Mouse (Mus musculus) kidney, embryonic 14.5 days (tissue): ENCODE data around the gene Ypel2. TPM values are rescaled to one million over a fixed set of nuclear protein-coding genes. Genes with fewer than 3 reads are reported as not detected.

Experiments used
- ATAC-seq: fragments of 200-750 bp; cut with Nextera tagmentation; 2 replicates; pipeline ENCODE4 v1.8.0; 2017; ENCODE audit warnings: moderate number of reproducible peaks, mild to moderate bottlenecking, moderate TSS enrichment, moderate library complexity; ENCODE audit not compliant: low FRiP score, low TSS enrichment
- H3K27ac ChIP-seq: fragments of 300-500 bp; sonication (generic); 2 replicates; pipeline ENCODE4 v1.5.1; 2014; ENCODE audit warnings: low read depth, mild to moderate bottlenecking, low read length, moderate library complexity, mixed read lengths
- H3K27me3 ChIP-seq: fragments of 300-500 bp; sonication (generic); 2 replicates; pipeline ENCODE4 v1.6.1; 2014; ENCODE audit warnings: mild to moderate bottlenecking, low read length; ENCODE audit not compliant: control insufficient read depth, insufficient read depth
- H3K36me3 ChIP-seq: fragments of 300-500 bp; sonication (generic); 2 replicates; pipeline ENCODE4 v1.6.1; 2014; ENCODE audit warnings: low read length, mixed read lengths; ENCODE audit not compliant: control insufficient read depth, insufficient read depth
- H3K4me1 ChIP-seq: fragments of 300-500 bp; sonication (generic); 2 replicates; pipeline ENCODE4 v1.6.1; 2014; ENCODE audit warnings: low read length, mixed read lengths; ENCODE audit not compliant: control insufficient read depth, insufficient read depth
- H3K4me2 ChIP-seq: fragments of 300-500 bp; sonication (generic); replicated peaks from 2 replicates; pipeline ENCODE4 v1.6.1; 2014; ENCODE audit warnings: low read depth, mild to moderate bottlenecking, low read length
- H3K4me3 ChIP-seq: fragments of 300-500 bp; sonication (generic); 2 replicates; pipeline ENCODE4 v1.5.1; 2014; ENCODE audit warnings: mild to moderate bottlenecking, low read length
- H3K9ac ChIP-seq: fragments of 300-500 bp; sonication (generic); 2 replicates; pipeline ENCODE4 v1.6.1; 2014; ENCODE audit warnings: low read depth, mild to moderate bottlenecking, low read length, moderate library complexity
- H3K9me3 ChIP-seq: fragments of 300-500 bp; sonication (generic); 2 replicates; pipeline ENCODE4 v1.6.1; 2016; ENCODE audit warnings: low read length; ENCODE audit not compliant: control insufficient read depth
- WGBS: fragments of 180-500 bp; shearing (Covaris S2); extraction: QIAGEN DNeasy Blood & Tissue Kit; methylation state at CpG from one replicate; pipeline ENCODE4 v1.1.7; 2014; 5-methylcytosine and 5-hydroxymethylcytosine counted together
- polyA plus RNA-seq: library from polyadenylated mRNA; unstranded; fragments of >200 nt; fragmentation: Nextera tagmentation; extraction: Ambion mirVana; gene quantifications from 2 replicates; pipeline ENCODE4 v1.2.1, GENCODE M21; 2014

The Ypel2 gene
- polyA plus RNA-seq, 1 experiment from 2014 or later = 9.1 TPM

DNA sequence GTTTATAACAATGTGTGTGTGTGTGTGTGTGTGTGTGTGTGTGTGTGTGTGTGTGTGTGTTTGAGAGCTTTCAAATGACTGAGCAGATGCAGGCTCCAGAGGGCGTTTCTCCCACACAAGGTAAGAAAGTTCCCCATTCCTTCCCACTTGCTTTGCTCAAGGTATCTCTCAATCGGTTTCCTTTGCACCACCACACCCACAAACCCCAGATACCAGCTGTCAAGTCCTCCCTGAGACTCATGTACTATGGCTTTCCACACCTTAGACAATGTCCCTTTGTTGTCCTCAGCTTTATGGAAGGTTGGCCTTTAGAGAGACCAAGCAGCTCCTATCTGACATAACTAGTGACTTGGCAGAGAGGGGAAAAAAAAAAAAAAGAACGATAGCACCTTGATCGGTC, 29.3 kb upstream of the Ypel2 start:
- no peak for ATAC-seq
- H3K36me3 ChIP-seq = no peaks in the 10 kb centered on the region
- H3K9me3 ChIP-seq = no peaks in the 10 kb centered on the region
- WGBS = 74% methylated on average over 4 of the region's 4 CpGs
- H3K4me3 ChIP-seq = no peak overlapping the region
- H3K4me2 ChIP-seq = no peak overlapping the region
- H3K4me1 ChIP-seq = no peaks in the 10 kb centered on the region
- H3K27me3 ChIP-seq = no peaks in the 10 kb centered on the region
- H3K9ac ChIP-seq = no peak overlapping the region
- no peak overlapping the region for H3K27ac ChIP-seq

DNA sequence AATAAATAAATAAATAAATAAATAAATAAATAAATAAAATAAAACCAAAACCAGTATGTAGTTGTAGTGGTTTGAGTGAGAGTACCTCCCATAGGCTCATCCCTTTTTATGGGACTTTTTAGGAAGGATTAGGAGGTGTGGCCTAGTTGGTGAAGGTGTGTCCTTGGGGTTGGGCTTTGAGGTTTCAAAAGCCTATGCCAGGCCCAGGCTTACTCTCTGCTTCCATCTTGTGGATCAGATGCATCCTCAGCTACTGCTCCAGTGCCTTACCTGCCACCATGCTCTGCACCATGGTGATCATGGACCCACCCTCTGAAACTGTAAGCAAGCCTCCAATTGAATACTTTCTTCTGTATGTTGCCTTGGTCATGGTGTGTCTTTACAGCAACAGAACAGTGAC, 28.0 kb upstream of the Ypel2 start:
- H3K4me2 ChIP-seq = no peak overlapping the region
- ATAC-seq = no peak
- no peaks in the 10 kb centered on the region for H3K9me3 ChIP-seq
- H3K36me3 ChIP-seq = no peaks in the 10 kb centered on the region
- no peaks in the 10 kb centered on the region for H3K4me1 ChIP-seq
- no peaks in the 10 kb centered on the region for H3K27me3 ChIP-seq
- no peak overlapping the region for H3K4me3 ChIP-seq
- H3K27ac ChIP-seq = no peak overlapping the region
- no peak overlapping the region for H3K9ac ChIP-seq

DNA sequence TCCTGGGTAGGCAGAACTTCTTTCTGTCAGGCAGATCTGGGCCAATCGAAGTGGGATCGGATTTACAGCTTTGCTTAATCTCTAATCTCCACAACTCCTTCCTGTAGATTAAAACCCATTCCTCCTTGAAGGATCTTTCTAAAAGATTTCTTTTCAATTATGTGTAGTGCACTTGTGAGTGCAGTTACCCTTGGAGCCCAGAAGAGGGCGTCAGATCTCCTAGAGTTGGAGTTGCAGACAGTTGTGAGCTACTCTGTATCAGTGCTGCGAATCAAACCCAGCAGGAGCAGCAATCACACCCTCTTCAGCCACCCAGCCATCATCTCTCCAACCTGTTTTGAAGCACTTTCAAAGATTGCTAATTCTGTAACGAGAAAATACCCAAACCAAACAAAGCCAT, 26.9 kb upstream of the Ypel2 start:
- no peak overlapping the region for H3K4me3 ChIP-seq
- H3K27ac ChIP-seq = no peak overlapping the region
- H3K9ac ChIP-seq = no peak overlapping the region
- WGBS = 86% methylated on average over 5 of the region's 5 CpGs
- H3K9me3 ChIP-seq = no peaks in the 10 kb centered on the region
- H3K27me3 ChIP-seq = no peaks in the 10 kb centered on the region
- no peak overlapping the region for H3K4me2 ChIP-seq
- H3K36me3 ChIP-seq = no peaks in the 10 kb centered on the region
- no peak for ATAC-seq
- no peaks in the 10 kb centered on the region for H3K4me1 ChIP-seq

DNA sequence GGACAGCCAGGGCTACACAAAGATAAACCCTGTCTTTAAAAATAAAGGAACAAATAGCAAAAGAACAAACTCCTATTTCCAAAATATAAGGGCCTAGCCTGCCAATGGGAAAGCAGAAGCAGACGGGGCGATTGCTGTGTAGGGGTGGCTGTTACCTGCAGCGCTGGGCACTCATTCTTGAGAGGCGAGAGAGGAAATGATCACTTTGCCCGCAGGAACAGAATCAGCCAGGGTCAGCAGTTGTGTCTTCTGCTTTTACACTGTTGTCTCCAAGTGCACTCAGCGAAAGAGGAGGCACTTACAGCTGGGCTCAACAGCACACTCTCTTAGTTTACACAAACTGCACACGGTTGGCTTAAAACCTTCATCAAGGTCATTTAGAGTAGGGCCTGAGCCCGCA, 25.9 kb upstream of the Ypel2 start:
- no peak for ATAC-seq
- Histone ChIP-seq H3K4me2 (no peak overlapping the region), H3K4me3 (no peak overlapping the region), H3K27ac (no peak overlapping the region), H3K9me3 (no peaks in the 10 kb centered on the region), H3K9ac (no peak overlapping the region), H3K4me1 (no peaks in the 10 kb centered on the region), H3K36me3 (no peaks in the 10 kb centered on the region), H3K27me3 (no peaks in the 10 kb centered on the region)
- WGBS = 88% methylated on average over 8 of the region's 8 CpGs

DNA sequence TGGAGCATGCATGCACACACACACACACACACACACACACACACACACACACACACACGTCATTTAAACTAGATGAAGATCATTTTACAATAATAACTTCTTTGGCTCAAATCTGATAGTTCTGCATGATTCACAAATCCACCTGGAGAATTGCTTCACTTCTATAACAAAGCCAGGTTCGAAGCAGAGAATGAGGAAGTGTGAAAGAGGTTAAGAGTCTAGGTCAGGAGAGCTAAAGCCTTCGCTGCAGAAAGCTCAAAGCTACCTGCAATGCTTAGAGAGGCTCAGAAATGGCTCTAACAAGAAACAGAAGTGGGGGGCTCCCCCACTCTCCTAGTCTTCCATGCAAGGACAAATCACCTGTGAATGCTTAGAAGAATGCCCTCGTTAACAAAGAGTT, 24.6 kb upstream of the Ypel2 start:
- no peak overlapping the region for H3K4me2 ChIP-seq
- H3K9ac ChIP-seq = no peak overlapping the region
- no peak overlapping the region for H3K4me3 ChIP-seq
- no peaks in the 10 kb centered on the region for H3K9me3 ChIP-seq
- H3K4me1 ChIP-seq = no peaks in the 10 kb centered on the region
- WGBS = 69% methylated on average over 4 of the region's 4 CpGs
- H3K36me3 ChIP-seq = no peaks in the 10 kb centered on the region
- no peaks in the 10 kb centered on the region for H3K27me3 ChIP-seq
- H3K27ac ChIP-seq = no peak overlapping the region
- ATAC-seq = no peak

DNA sequence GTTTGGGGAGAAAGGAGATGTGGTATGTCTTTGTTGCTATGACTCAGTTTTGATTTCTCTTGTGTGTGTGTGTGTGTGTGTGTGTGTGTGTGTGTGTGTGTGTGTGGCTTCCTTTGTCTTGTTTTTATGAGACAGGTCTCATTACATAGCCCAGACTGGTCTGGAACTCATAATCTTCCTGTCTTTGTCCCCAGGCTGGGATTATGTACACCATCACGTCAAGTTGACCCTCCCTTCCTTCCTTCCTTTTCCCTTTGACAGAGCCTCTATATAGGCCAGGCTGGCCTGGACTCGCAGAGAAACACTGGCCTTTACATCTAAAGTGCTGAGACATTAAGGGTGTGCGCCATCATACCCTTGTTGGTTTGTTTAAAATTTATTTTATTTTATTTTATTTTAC, 22.2 kb upstream of the Ypel2 start:
- WGBS = 88% methylated on average over 3 of the region's 3 CpGs
- H3K9ac ChIP-seq = no peak overlapping the region

DNA sequence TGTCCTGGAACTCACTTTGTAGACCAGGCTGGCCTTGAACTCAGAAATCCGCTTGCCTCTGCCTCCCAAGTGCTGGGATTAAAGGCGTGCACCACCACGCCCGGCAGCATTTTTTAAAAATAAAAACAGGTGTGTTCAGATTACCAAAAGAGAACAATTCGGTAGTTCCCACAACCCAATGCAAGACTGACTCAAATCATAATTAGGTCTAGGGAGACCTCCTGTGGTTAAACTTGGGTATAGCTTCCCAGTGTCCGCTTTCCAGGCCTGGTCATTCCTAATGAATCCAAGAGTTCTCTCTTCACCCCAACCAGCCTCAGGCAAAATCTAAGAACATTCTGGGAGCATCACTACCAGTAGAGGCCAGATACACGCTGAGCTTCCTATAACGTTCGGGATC, 17.0 kb upstream of the Ypel2 start:
- Histone ChIP-seq H3K4me1 (no peaks in the 10 kb centered on the region), H3K27ac (no peak overlapping the region), H3K27me3 (no peaks in the 10 kb centered on the region), H3K9ac (no peak overlapping the region), H3K4me3 (no peak overlapping the region), H3K36me3 (no peaks in the 10 kb centered on the region), H3K4me2 (no peak overlapping the region), H3K9me3 (no peaks in the 10 kb centered on the region)
- WGBS = 22% methylated on average over 9 of the region's 9 CpGs
- 0 out of 2 replicates have a peak, but pooled peaks have one; percentile 61 for ATAC-seq

More for the DNA sequence above, 22.2 kb upstream of the Ypel2 start:
- H3K27me3 ChIP-seq = no peaks in the 10 kb centered on the region
- no peak overlapping the region for H3K4me2 ChIP-seq
- ATAC-seq = no peak
- H3K4me1 ChIP-seq = no peaks in the 10 kb centered on the region
- no peaks in the 10 kb centered on the region for H3K9me3 ChIP-seq
- no peak overlapping the region for H3K4me3 ChIP-seq
- H3K36me3 ChIP-seq = no peaks in the 10 kb centered on the region
- H3K27ac ChIP-seq = no peak overlapping the region

DNA sequence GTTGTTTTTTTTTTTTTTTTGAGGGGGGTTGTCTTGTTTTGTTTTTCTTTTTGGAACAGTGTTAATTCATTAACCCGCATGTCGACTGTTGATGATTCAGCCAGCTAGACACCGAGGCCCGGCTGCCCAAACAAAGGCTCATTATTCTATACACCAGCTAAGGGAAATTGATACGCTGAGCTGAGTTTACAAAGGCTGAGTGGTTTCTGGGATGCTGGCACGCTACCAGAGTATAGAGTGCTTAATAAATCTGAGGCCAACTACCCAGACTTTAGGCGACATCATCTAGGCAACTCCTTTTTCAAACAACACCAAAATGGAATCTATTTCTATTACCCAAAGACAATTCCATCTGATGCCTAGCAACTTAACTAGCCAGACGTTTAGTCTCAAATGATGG, 13.9 kb upstream of the Ypel2 start:
- H3K9me3 ChIP-seq = no peaks in the 10 kb centered on the region
- H3K36me3 ChIP-seq = no peaks in the 10 kb centered on the region
- 0 out of 2 replicates have a peak, but pooled peaks have one; percentile 57 for ATAC-seq
- no peaks in the 10 kb centered on the region for H3K27me3 ChIP-seq
- H3K4me1 ChIP-seq = no peaks in the 10 kb centered on the region
- H3K4me2 ChIP-seq = no peak overlapping the region
- peak overlapping the region; percentile 12; the same call in 1 of the 2 replicates for H3K27ac ChIP-seq
- H3K4me3 ChIP-seq = no peak overlapping the region
- 11% methylated on average over 8 of the region's 8 CpGs for WGBS
- H3K9ac ChIP-seq = no peak overlapping the region

DNA sequence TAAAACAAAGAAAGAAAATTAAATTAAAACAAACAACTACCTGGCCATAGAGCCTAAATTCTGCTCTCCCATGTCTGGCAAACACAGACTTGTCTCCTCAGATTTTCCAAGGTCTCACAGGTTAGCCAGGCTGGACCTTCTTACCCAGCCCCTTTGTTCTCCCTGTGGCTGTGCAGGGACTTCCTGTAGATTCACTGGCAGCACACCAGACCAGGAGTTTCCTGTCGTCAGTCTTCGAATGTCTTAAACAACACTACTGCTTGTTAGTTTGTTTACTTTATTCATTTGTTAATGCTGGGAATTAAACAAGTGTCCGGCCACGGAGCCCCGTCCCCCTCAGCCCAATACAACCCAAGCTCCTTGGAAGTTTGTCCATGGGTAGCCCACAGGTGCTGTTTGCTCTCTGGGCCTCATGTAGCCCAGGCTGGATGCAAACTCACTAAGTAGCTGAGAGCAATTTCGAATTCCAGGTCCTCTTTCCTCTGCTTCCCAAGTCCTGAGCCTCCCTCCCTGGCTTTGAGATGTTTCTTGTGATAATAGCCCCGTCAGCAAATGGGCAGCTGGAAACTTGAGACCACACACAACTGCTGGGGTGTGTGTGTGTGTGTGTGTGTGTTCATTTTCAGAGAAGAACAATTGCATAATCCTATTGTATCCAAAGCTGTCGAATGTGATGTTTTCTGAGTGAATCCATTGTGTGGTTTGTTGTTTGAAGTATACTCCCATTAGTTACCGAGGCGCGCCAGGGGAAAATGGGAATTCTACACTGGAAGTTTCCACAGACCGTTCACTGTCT, 11.7 kb upstream of the Ypel2 start:
- Histone ChIP-seq H3K4me3 (no peak overlapping the region), H3K9me3 (no peaks in the 10 kb centered on the region), H3K27ac (no peak overlapping the region), H3K4me2 (no peak overlapping the region), H3K9ac (no peak overlapping the region), H3K27me3 (no peaks in the 10 kb centered on the region), H3K4me1 (no peaks in the 10 kb centered on the region), H3K36me3 (no peaks in the 10 kb centered on the region)
- 0 out of 2 replicates have a peak, but pooled peaks have one; percentile 11 for ATAC-seq
- WGBS = 24% methylated on average over 12 of the region's 12 CpGs
